Mouse (Mus musculus) embryonic facial prominence, embryonic 11.5 days (tissue): ENCODE data around the gene Cdk7. TPM values are rescaled to one million over a fixed set of nuclear protein-coding genes. Genes with fewer than 3 reads are reported as not detected.

Experiments
- polyA plus RNA-seq: library from polyadenylated mRNA; unstranded; fragments of >200 nt; fragmentation: Nextera tagmentation; extraction: Ambion mirVana; gene quantifications from 2 replicates; pipeline ENCODE4 v1.2.1, GENCODE M21; 2014

Cdk7 gene
- polyA plus RNA-seq, 1 experiment from 2014 or later, result 91.1 TPM

Other genes with a start within 250 kb of the Cdk7 start
- 82.1 and 91.5 TPM in 2 replicates for gene Gtf2h2, start 238.4 kb downstream of the Cdk7 start, polyA plus RNA-seq
- 6.7 and 7.5 TPM in 2 replicates for gene Ocln, start 178.2 kb downstream of the Cdk7 start, polyA plus RNA-seq
- gene Marveld2, start 114.0 kb downstream of the Cdk7 start, polyA plus RNA-seq, result 5.6 TPM in 2 replicates
- gene Ak6, start 80.0 kb downstream of the Cdk7 start, polyA plus RNA-seq, result 357 and 362 TPM in 2 replicates
- gene Rad17, start 79.9 kb downstream of the Cdk7 start, polyA plus RNA-seq, result 32.3 and 38.8 TPM in 2 replicates
- 20.2 and 25.7 TPM in 2 replicates for gene Taf9, start 79.4 kb downstream of the Cdk7 start, polyA plus RNA-seq
- 4.0 and 4.1 TPM in 2 replicates for gene Ccdc125, start 61.2 kb downstream of the Cdk7 start, polyA plus RNA-seq
- 123 and 129 TPM in 2 replicates for gene Mrps36, start 13.7 kb upstream of the Cdk7 start, polyA plus RNA-seq
- 72.1 and 74.2 TPM in 2 replicates for gene Cenph, start 45.0 kb upstream of the Cdk7 start, polyA plus RNA-seq
- 388 and 419 TPM in 2 replicates for gene Ccnb1, start 55.6 kb upstream of the Cdk7 start, polyA plus RNA-seq
- 53.7 and 62.0 TPM in 2 replicates for gene Slc30a5, start 102.5 kb upstream of the Cdk7 start, polyA plus RNA-seq